Mouse (Mus musculus): ENCODE results near the gene Nanog.

DNA sequence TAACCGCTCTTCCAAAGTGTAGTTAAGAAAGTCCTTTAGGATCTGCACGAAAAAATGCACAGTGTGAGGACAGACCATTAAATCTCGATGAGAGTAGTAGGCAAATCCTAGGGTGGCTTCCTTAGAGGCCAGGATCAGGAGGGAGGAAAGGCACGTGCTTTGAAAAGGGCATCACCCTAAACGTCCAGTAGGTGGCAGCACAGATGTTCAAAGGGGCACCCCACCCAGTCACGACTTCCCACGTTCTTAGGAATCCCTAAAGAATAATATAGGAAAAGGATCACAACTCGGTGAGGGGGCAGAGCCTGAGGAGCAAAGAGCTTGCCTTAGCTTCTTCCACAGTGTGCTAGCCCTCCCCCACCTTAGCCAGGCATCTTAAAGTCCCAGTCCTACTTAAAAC lies 32.7 kb downstream of the Nanog start:
- no peak for TF ChIP-seq POLR2AphosphoS2 (IDR thresholded peaks at IDR 0.05; ENCODE audit: insufficient read length, low read depth)
- no peak for TF ChIP-seq POLR2A (IDR thresholded peaks at IDR 0.05; ENCODE audit: insufficient read length, low read depth)
- TF ChIP-seq USF1 (IDR thresholded peaks at IDR 0.05; ENCODE audit: low read depth), result peak; percentile 24
- peak; percentile 44 for TF ChIP-seq MAX (IDR thresholded peaks at IDR 0.05; ENCODE audit: low read depth)
- TF ChIP-seq TCF3 (IDR thresholded peaks at IDR 0.05; ENCODE audit: insufficient read length, low read depth), result no peak
- TF ChIP-seq MYOD1 (IDR thresholded peaks at IDR 0.05; ENCODE audit: control insufficient read depth in 1 of 3, insufficient read length in 2 of 3, low read depth in 2 of 3), result no peak
- TF ChIP-seq CEBPB (IDR thresholded peaks at IDR 0.05; ENCODE audit: insufficient read depth, poor library complexity, severe bottlenecking), result no peak
- TF ChIP-seq REST (IDR thresholded peaks at IDR 0.05; ENCODE audit: insufficient read depth, insufficient read length), result no peak

All from myocyte (in vitro differentiated cells).